Mouse (Mus musculus): ENCODE results near the gene Siglec1.
"Not testable (repeated sequence)": the region's sequence is repeated elsewhere in the genome, so short reads cannot be mapped to it uniquely, and the experiment has no call there.

Siglec1 gene

DNA sequence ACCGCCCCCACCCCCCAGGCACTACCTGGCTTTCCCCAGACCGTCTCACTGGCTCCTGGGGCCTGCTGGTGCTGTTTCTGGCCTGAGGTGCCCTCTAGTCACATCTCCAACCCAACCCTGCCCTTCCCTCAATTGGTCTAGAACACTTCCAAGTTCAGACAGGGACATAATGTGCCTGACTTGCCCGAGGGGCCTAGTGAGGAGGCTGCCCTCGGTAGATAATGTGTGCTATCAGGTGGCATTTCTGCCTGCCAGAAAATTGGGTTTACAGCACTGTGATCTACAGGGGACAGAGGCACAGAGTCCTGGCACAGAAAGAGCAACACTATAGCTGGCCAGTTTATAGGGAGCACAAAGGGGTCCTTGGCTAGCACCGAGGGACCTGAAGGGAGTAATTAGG, 34.5 kb downstream of the Siglec1 start:
- DNase-seq, result no peak

DNA sequence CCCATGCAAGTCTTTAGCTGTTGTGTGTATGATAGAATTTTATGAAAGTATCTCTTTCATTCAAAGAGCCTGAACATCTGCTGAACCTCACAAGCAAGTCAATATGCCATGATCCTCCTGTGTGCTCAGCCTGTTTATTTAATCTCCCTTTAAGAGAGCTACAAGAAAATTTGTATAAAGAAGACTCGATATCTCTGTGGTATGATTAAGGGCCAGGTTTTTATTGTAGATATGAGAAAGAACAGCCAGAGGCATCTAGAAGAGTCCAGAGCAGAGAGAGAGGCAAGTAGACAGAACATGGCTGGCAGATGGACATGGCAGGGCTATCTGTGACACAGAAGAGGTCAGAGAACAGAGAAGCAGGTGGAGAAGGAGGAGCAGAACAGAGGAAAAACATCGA, 40.5 kb downstream of the Siglec1 start:
- no peak for DNase-seq

DNA sequence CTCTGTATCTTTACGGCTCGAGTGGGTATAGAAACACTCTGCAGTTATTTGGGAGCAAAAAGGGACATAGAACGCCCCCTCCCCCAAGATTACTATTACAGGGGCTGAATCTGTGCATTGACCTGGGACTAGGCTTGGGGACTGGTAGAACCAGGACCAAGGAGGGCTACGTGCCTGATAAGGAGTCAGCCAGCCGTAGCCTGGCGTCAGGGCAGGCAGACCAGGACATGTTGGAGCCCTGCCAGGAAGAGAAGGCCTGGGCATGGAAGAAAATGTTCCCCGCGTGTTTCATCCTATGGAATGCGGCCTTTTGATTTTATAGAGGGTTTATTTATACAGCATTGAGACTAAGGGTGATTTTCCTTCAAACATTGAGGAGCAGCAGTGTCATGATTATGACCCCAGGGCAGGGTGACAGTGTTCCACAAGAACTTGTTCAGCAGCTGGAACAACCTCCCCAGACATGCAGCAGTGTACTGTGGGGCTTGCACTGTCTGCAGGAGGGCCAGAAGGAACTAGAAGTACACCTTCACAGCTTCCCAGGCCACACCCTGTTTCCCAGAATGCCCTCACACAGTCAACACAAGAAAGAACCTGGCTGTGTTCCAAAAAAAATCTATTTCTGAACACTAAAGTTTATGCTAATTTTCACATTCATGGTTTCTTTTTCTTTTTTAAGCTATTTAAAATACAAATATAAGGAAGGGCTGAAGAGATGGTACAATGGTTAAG, 41.4 kb downstream of the Siglec1 start:
- peak; percentile 30 to 45 for DNase-seq

DNA sequence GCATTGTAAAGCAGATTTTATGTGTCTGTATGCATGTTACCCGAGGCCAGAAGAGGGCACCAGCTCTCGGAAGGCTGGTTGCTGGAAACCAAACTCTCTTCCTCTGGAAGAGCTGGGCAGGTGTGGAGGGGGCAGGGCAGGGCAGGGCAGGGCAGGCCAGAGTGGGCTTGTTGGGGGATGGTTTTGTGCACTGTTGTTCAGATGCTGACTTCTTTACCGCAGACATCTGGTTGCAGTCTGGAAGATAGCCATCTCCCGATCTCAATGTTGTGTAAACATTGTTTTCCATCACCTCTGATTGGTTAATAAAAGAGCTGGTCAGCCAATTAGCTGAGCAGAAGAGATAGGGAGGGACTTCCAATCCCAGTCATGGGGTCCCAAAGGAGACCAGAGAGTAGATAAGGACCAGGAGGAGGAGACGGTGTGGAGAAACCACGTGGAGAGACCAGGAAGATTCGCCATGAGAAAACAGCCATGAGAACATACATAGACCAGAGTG, 42.2 kb downstream of the Siglec1 start:
- DNase-seq, result peak in 1 of 2 experiments; percentile 19

DNA sequence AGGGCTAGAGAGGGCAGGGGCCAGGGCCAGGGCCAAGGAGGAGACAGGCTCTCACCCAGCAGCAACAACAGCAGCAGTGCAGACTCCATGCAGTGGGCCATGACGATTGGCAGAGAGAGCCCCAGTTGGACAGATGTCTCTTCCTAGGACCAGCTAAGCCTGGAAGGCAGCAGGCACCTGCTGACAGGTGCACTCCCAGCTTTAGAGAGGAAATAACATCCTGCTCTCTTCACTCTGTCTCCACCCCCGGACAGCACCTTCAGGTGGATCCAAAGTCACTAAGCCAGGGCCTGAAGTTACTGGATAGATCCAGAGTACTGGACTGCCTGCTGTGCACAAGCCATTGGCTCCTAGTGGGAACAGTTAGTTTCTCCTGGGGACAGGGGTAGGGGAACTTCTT, 43.6 kb downstream of the Siglec1 start, which contains the start of gene Gfra4:
TSS of gene Gfra4 (minus strand) at position 101 of the 400 bp plus-strand sequence.
- DNase-seq, result no peak

DNA sequence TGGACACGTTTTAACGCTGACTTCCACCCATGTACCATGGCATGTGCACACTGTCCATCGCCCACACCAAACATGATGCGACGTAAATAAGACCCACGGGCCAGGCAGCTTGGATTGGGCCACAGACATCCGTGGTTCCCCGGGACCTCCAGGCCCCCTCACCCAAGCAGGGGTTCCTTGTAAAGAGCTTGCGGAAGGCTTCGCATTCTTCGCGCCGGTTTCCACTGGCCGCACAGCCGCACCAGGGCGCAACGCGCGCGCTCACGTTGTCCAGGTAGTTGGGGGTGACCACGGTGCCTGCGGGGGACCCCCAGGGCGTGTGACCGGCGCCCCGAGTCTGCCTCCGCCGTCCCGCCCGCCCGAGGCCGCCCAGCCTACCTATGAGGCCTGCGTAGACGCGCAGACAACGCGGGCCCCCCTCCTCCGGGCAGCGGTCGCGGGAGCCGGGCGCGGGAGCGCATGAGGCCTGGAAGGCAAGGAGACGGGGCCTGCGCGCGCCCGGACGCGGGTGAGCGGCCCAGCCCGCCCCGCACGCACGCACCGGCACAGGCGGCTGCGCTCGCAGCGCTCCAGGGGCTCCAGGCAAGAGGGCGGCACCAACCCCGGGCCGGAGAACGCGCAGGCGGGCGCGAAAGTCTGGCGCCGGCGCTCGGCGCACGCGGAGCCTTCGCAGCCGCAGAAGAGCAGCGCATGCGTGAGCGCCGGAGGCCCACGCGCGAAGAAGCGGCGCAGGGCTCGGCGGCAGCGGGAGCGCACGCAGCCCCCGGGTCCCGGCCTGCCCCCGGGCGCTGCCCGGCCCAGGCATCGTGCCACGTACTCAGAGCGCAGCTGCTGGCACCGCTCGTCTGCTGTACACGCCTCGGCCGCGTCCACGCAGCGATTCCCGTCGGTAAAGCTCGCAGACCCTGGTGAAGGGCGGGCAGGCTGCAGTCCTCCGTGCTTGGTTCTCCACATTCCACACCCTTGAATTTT, 45.4 kb downstream of the Siglec1 start:
- peak in 1 of 2 experiments; percentile 33 for DNase-seq

DNA sequence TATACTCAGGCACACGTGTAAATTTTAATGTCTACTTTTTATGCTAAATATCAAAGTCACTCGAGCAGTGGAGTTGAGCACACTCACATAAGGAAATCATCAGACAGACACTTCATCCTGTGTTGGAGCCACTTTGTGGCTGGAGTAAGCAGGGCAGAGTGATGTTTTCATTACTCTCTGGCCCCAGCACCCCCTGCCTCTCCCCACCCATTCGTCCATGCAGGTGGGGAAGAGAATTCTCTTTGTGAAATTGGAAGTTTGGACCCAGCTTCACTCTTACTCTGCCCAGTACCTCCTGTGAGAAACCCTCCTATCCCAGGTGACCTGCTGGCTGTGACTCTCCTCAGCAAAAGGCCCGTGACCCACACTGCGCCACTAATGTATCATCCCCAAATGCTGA, 47.9 kb downstream of the Siglec1 start:
- DNase-seq, result no peak

DNA sequence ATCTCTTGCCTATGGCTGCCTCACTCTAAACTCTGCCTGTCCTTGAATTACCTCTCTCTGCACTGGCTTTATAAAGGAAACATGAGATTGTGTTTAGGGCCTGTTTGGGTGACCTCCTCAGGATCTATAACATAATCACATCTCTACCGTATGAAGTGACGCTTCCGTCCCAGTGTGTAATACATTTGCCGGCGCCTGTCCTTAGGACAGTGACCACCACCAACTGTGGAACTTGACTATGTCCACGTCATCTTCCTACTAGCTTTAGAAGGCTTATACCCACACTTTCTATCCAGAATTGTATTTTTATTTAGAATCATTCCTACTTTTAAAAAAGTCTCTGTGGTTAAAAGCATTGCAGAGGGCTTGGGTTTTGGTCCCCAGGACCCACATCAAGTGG, 48.4 kb downstream of the Siglec1 start:
- DNase-seq, result no peak

DNA sequence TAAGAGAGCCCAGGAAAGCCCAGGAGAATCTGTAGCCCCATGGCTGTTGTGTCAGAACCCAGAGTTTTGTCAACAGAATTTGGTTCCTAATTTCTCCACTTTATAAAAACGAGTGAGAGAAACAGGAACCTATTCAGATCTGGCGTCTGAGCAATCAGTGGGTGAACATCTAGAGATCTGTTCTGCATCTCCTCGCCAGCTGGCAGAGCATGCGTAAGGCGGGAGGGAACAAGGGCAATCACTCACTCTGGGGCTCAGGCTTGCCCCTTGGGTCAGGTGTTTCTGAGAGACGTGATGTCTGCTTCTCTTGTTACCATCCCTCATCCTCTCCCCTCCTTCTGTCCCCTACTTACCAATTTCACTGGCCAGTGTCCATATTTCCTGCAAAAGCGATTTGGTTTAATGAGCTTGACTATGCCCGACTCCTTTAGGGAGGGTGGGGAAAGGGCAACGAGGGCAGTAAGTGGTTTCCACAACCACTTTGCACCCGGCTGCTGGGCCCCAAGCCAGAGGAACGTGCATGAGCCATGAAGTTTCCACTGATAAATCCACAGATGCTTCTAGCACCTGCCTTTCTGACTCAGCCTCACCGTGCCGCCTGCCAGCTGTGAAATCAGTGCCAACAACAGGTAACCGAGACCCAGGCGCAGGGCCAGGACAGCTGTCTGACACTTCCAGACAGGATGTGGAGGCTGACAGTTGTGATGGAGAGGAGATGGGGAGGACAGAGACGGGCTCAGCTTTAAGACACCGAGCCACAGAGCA, 49.2 kb downstream of the Siglec1 start:
- peak; percentile 32 to 52 for DNase-seq

DNA sequence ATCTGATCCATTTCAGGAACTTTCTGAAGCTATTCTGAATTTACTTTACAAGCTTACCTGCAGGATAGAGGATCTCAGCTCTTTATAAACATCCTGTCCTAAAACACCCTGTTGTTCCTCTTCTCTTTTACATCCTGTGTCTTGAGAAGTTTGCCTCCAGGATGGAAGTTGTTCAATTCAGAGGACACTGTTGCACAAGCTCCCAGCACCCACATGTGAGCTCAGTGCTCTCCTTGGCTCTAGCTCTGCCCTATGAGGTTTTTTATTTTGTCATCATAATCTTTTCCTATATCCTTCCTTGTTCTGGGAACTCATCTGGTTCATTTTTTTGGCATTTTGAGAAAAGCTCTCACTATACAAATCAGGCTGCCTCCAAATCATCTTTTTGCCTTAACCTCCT, 49.8 kb downstream of the Siglec1 start:
- no peak for DNase-seq

DNA sequence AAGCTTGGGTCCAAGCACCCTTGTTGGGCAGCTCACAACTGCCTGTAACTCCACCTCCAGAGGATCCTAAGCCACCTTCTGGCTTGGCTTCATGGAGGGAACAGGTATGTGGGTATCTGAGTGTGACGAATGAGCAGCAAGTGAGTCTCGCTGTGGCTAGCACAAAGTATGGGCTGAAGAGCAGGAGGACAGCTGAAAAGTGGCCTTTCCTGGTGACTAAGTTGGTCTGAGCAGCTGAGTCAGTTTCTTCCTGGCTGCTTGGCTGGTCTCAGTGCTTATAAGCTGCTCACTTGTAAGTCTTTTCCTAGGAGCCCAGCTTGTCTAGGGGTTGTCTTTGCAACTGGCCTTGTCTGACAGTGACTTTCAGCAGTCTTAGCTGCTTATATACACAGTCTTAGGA, 50.2 kb downstream of the Siglec1 start:
- DNase-seq, result no peak

DNA sequence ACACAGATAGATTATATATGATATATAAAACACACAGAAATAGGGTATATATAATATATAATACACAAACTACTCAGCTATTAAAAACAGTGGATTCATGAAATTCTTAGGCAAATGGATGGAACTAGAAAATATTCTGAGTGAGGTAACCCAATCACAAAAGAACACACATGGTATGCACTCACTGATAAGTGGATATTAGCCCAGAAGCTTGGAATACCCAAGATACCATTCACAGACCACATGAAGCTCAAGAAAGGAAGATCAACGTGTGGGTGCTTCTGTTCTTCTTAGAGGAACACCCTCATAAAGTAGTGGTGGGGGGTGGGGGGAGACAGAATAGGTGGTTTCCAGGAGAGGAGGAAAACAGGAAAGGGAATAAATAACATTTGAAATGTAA, 55.2 kb downstream of the Siglec1 start:
- not testable (repeated sequence) for DNase-seq

DNA sequence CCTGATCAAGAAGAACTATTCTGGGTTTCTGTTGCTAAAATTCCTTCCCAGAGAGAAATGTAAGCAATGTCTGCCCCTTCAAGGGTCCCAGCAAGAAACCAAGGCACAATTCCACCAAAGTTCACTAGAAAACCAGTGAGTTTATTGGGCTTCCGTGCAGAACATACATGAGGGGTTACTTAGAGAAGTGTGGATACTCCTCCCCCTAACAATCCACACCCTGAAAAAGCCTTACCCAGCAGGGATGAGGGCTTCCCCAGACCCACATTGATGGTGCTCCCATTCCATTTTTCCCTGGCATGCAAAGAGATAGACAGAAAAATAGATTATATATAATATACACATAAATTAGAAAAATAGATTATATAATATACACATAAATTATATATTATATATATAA, 55.6 kb downstream of the Siglec1 start:
- no peak for DNase-seq

DNA sequence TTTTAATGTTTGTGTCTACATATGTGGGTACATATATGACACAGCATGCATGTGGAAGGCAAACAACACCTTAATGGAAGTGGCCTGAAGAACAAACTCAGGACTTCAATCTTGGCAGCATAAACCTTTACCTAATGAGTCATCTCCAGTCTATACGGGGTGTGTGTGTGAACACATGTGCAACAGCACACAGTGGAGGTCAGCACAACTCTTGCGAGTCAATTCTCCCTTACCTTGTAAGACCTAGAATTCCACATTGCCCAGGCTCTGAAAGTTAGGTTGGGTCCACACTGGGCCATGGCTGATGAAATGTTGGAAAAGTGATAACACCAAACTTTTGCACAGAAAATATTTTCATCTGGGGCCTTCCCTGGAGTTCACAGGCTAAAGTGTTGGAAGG, 56.0 kb downstream of the Siglec1 start:
- DNase-seq, result no peak

DNA sequence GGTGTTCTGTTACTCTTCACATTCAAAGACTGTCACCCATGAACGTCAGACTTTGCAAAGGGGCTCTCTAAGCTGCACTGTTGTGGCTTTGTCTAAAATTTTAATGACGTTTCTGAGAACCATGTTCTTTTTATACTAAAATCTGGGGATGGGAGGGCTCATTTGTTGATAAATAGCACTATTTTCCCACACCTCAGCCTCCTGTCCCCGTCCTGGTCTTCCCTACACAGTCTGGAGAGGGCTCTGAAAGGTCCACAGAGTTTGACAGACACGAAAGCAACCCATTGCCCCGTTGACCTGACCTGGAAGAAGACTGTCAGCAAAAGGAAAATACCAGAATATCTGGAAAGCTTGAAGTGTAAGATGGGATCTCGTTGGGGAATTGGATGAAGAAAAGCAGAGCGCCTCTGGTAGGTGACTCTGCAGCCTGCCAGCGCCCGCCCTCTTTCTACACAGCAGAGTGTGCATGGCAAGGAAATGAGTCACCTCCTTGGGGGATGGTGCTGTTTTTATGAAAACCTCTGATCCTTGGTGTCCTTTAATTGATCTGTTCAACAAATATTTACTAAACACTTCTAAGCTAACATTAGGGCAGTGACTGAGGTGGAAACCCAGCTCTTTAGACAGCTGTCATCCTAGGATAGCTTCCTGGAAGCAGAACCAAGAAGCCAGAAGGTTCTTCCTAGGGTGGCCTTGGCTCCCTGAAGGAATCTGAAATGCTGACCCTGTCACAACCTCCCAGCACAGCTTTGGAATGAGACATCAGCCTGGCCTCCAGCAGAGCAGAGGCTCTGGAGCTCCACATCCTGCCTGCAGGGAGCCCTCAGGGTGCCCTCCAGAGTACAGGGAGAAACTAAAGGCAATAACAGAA, 57.3 kb downstream of the Siglec1 start:
- peak; percentile 28 to 45 for DNase-seq

DNA sequence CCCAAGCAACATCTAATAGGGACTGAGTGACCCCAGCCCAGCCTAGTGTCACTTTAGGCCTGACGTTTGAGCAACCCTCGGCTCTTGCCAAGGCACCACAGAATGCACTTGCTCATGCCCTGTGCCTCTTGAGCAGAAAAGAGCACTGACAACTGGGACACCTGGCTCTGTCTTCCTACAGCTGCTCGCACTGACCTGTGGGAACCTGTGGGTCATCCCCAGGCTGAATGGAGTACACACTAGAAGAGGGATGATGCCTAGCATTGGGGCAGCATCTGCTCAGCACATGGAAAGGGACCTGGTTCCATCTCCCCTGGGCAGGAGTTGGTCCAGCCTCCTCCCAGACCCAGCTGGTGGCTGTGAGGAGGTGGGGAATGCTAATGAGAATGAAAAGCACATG, 59.6 kb downstream of the Siglec1 start:
- no peak for DNase-seq

DNA sequence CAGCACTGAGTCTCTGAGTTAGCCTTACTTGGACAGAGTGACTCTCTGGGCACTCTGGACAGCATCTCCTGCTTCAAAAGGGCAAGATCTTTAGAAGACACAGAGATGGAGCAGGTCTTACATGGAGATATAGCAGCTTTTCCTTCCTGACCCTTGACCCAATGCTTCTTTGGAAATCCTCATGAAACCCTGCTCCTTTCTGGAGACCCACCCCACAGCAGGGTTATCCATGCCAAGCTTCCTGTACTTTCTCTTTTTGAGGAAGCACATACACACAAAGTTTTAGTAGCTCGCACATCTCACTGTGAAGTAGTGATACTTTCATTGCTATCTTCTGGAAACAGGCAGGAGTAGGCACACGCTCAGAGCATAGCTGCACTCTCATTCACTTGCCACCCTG, 61.3 kb downstream of the Siglec1 start:
- no peak for DNase-seq

Measured in kidney, postnatal 36 days (tissue).